18 mouse cellular contexts compared by ENCODE assay signal in genomic region chr5:87340461-87340860, GRCm38 (mm10). TPM values are rescaled to one million over a fixed set of nuclear protein-coding genes. Genes with fewer than 3 reads are reported as not detected.
"Had no signal": no experiment of that assay in that cellular context is flagged by ENCODE, and none has a peak within 500 bp of the region (broad histone marks: within the 10 kb centered on the region; RNA-seq: fewer than 3 reads in every experiment).

No protein-coding gene starts in this region.

- DNase-seq: liver, embryonic 13.5 days; liver, postnatal 0 days; lung, postnatal 14 days; right cerebral cortex, postnatal 14 days; thymus, postnatal 4 days had no signal

- H3K27me3 ChIP-seq: intestine, embryonic 15.5 days; liver, embryonic 13.5 days; lung, embryonic 15.5 days; megakaryocyte, embryonic 14.5 days; midbrain, embryonic 12.5 days had no signal

- H3K4me2 ChIP-seq: intestine, embryonic 15.5 days; liver, embryonic 13.5 days; lung, embryonic 15.5 days; midbrain, embryonic 12.5 days had no signal

- H3K36me3 ChIP-seq: intestine, embryonic 15.5 days; limb, embryonic 10.5 days; liver, embryonic 13.5 days; lung, embryonic 15.5 days; midbrain, embryonic 12.5 days had no signal

- H3K4me1 ChIP-seq: intestine, embryonic 15.5 days; limb, embryonic 10.5 days; liver, embryonic 13.5 days; lung, embryonic 15.5 days; megakaryocyte, embryonic 14.5 days; midbrain, embryonic 12.5 days had no signal

- H3K27ac ChIP-seq: intestine, embryonic 15.5 days; left cerebral cortex, adult 2 months; limb, embryonic 10.5 days; liver, embryonic 13.5 days; lung, embryonic 15.5 days; macrophage; midbrain, embryonic 12.5 days; stomach, postnatal 0 days had no signal

- ATAC-seq: intestine, embryonic 15.5 days; liver, postnatal 0 days had no signal

- H3K9ac ChIP-seq: intestine, embryonic 15.5 days; liver, embryonic 13.5 days; liver, postnatal 0 days; lung, embryonic 15.5 days; midbrain, embryonic 12.5 days had no signal

- H3K4me3 ChIP-seq: intestine, embryonic 15.5 days; left cerebral cortex, adult 2 months; limb, embryonic 10.5 days; liver, embryonic 13.5 days; lung, embryonic 15.5 days; megakaryocyte, embryonic 14.5 days; midbrain, embryonic 12.5 days had no signal

- H3K9me3 ChIP-seq: intestine, embryonic 15.5 days; limb, embryonic 10.5 days; liver, embryonic 13.5 days; lung, embryonic 15.5 days; midbrain, embryonic 12.5 days had no signal

RNA-seq across cellular contexts. Expression of gene Ugt2a3, which starts 3.5 kb away (rescaled TPM):
- total RNA-seq: layer of hippocampus, postnatal 25 days; left cerebral cortex, adult 2 months; left cerebral cortex, postnatal 14 days; midbrain, postnatal 0 days had no signal
- polyA plus RNA-seq: limb, embryonic 10.5 days; limb, embryonic 14.5 days; liver, embryonic 13.5 days; lung, embryonic 15.5 days; macrophage; midbrain, embryonic 12.5 days; midbrain, postnatal 0 days; neural tube, embryonic 14.5 days had no signal
